Mouse (Mus musculus): ENCODE data around the gene Adtrp. TPM values are rescaled to one million over a fixed set of nuclear protein-coding genes. Genes with fewer than 3 reads are reported as not detected.

The Adtrp gene
- total RNA-seq, 2 experiments from 2014 or later: 1.9 to 8.5 TPM

DNA sequence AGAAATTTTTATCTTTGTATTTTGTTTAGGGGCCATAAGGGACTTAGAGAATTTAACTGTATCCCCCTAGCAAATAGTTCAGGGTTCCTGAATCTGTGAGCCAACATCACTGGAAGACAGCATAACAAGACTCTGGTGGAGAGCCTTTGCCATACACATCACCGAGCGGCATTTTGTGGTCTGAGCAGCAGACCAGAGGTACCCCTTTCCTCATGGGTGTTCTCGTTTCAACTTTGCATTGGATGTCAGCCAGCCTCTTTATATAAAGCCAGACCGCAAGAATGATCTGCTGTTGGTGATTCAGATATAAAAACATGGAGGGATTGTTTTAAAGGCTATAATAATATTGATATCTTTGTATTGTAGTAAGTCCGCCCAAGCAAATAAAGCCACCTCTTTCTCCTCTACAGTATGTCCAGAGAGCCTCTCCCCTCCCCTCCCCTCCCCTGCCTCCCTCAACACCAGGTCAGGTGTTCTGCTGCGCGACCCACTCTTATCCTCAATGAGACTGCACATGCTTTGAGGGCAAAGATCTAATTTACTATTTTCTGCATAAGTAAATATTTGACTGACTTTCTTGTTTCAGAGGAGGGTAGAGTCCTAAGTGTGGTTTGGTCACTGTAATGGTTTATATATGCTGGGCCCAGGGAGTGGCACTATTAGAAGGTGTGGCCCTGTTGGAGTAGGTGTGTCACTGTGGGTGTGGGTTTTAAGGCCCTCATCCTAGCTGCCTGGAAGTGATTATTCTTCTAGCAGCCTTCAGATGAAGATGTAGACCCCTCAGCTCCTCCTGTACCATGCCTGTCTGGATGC lies 62.4 kb downstream of the Adtrp start:
- intact Hi-C loops (cut with DNase I): no loop called here
- no peak for DNase-seq

DNA sequence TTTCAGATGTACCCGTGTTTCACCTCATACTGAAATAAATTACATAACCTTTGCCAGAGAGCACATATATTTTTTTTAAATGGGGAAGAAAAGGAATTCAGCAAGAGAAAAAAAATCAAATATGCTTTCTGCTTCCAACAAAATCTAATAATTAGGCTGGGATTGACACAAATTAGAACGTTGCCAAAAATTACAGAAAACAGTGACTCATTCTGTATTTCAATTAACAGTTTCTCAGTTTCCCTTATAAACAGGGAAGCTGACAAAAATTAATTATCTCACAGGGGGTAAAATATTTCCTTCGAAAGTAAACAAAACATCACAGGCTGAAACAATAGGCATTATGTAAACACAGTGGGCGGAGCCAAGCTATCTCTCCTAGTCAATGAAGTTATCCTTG lies 67.2 kb downstream of the Adtrp start:
- no peak for DNase-seq
- intact Hi-C loops (cut with DNase I): no loop called here

DNA sequence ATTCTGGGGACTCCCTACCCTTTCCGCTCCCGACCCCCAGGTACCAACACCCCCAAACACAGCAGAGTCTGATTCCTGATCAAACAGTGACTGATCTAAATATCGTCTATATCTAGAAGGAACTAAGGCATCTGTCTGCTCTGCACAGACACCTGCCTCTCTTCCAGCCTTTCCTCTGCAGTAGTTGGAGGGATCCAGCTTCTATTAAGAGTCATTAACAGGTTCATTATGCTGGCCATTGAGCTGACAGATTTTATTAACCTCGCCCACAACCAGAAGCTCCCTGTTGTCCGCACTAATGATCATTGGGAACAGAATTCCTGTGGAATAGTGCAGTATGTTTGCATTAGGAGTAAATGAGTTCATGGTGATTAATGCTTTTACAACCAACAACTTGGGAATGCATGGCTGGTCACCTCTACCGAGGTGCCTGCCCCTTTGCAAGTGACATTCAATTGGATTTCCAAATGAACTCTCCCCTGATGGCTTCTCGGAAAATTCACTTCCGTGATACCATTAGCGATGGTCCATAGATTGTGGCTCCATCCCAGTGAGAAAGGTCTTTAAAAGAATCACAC lies 67.8 kb downstream of the Adtrp start:
- DNase-seq: no peak

DNA sequence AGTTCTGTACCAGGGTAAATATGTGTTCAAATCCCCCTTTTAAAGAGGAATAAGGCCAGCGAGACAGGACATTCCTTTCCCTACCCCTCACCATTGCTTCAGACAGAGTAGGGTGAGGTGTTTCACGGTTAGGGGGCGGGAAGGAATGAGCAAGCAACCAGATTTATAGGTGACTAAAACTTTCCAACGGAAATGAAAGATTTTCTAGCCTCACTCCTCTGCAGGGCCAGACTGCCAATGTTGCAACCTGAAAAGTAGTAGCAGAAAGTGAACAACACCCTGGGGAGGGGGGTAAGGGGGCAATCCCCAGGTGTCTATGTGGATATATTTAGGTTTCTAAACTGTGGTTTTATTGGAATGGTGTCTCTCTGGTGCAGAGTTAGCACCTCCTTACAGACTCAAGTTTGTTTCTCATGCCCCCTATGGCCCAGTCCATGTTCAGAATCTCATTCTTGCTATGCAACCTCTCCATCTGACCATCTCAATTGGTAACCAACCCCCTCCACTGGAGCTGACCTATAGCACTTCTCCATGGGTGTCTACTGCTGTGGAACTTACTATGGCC lies 73.6 kb downstream of the Adtrp start:
- DNase-seq: no peak

More for the DNA sequence above, 67.8 kb downstream of the Adtrp start:
- intact Hi-C loops (cut with DNase I): no loop called here

DNA sequence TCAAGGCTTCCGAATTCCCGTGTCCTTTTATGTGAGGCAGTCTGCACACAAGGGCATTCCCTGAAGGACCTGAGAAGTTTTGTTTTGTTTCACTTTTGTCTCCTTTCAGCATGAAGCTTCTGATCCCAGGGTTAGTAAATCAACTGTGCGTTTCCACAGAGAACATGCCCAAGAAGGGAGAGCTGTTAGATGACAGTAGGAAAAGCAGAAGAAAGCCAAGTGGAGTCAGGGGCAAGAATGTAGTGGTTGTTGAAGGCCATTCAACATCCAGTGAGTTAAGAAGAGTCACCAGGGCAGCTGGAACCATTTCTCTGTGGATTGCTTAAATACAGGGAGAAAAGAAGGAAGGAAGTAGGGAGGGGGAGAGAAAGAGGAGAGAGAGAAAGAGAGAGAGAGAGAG lies 76.4 kb downstream of the Adtrp start:
- intact Hi-C loops (cut with DNase I): no loop called here

More for the DNA sequence above, 73.6 kb downstream of the Adtrp start:
- intact Hi-C loops (cut with DNase I): no loop called here

DNA sequence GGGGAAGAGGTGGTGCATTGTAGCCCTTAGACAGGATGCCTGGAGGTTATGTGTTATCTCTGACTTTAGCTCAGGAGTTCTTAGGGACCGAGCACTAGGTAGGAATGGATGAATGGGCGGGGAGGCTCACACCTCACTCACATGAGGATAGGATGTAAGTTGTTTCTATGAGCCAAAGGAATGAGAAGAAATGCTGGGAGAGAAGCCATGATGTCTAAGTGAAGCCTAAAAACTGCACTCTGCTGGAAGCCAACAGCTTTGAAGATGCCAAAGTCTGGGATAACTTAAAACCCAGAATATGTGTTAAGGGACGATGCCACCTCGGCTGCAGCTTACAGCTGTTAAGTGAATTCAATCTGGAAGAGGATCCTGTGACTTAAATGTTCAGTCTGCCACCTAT lies 79.5 kb downstream of the Adtrp start:
- intact Hi-C loops (cut with DNase I): no loop called here
- no peak for DNase-seq

More for the DNA sequence above, 76.4 kb downstream of the Adtrp start:
- DNase-seq: no peak

DNA sequence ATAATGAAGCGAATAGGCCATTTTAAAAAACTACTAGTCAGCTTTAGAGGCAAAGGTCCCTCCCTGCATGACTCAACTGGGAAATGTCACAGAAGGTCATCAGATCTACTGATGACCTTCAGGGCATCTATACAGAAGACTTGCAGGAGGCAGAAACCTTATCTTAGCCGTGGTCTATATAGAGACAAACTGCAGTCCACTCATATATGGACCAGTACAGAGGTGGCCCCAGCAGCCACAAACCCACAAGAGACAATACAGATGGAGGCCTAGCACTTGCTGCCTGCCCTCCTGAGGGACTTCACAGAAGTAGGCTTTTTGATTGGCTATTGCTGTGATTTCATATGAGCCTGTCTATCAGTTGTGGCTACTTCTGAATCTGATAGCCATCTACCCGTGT lies 85.5 kb downstream of the Adtrp start:
- no peak for DNase-seq
- intact Hi-C loops (cut with DNase I): no loop called here

DNA sequence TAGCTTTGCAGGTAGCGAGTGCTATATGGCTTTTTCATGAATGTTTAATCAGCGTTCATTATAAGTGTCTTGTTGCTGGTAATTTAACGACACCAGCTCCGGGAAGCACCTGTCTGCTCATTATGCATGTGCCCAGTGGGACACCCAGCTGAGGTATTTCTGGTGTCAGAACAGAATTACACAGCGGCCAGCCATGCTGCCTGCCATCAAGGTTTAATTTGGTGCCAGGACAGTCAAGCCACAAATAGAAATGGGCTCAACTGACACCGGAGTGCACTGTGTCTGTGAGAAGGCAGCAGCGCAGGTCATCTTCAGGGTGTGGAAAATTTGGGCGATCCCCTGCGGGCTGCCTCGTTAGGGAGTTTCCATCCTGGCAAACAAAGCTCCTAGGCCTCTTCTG lies 87.0 kb downstream of the Adtrp start:
- peak; percentile 25 to 52 for DNase-seq
- intact Hi-C loops (cut with DNase I): no loop called here

DNA sequence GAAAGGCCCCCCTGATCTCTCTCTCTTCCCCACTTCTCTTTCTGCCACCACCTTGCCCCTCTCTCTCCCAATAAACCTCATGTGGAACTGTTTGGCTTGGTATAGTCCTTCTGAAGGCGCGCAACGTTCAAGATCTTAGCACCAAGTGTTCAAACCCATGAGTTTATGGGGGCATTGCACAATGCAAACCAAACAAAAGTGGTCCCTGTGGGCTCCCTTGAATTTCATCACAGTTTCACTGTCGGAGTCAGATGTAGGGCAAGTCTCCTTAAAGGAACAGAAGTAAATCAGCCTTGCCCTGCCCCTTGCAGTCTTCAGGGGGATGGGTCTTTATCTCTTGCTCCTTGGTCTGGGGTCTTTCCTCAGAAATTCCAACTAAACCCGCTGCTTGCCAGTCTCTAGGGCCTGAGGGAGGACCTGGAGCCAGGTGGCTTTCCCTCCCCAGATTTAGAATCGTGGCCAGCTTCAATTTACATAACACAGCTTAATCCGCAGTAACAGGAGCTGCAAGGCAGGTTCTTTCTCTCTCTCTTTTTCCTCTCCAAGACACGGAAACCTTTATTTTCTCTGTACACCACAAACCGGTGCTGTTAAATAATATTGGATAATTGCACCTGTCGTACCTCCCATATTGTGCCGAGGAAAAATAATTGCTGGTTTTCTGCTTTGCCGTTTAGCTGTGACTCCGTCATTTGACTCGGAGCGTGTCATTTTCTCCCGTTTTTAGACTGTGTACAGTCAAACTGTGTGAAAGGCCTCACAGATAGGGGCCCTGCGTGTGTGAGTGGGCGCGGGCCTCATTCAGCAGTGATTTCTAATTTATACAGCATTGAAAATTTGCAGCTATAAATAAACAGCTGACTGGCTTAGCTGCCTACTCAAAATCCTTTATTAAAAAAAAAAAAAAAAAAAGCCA lies 88.7 kb downstream of the Adtrp start:
- intact Hi-C loops (cut with DNase I): no loop called here
- no peak for DNase-seq

DNA sequence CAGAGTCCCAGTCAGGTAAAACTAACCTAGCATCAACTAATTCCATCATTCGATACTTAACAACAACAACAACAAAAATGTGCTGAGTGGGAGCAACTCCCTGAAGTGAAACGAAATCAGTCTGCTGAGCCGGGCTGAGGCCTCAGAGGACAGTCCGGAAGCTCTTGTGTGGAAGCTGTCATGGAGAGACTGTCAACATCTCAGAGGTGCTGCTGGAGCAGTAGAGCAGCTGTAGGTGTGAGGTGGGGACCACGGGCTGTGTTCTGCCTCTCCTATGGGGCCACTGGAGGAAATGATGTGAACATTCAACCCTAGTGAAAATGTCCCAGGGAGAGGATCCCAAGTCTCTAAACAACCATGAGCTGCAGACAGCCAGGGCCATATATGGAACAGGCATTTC lies 94.4 kb downstream of the Adtrp start:
- intact Hi-C loops (cut with DNase I): no loop called here
- DNase-seq: no peak

DNA sequence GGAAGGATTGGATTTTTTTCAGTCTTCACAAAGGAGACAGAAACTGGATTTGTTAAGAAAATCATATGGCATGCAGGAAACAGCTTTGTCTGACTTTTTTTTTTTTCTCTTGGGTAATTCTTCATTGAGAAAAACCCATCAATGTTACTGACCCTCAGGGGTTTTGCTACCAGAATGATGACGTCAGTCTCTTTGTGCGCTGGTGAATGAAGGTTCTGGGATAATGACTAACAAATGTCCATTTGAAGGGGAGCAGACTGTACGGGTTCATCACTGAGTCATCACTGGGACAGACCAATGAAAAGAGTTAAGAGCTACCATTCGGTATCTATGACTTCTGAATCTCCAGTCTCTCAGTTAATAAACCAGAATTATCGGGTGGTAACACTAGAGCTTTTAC lies 97.0 kb downstream of the Adtrp start:
- intact Hi-C loops (cut with DNase I): no loop called here
- DNase-seq: no peak

DNA sequence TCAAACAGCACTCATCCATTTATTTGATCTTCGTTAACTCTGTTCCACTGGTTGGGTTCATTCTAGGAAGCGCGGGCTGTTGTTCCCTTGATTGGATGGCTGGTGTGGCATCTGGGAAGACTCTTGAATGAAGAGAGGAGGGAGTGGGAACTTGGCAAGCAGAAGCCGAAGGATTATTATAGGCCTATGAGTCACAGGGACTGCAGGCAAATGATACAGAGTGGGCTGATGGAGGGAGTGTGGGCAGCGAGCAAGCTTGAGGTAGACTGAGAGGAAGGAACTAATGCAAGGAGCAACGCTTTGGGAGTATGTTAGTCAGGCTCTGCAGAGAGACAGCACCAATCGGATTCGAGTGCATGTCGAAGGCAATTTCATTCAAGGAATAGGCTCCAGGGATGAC lies 98.6 kb downstream of the Adtrp start:
- DNase-seq: peak; percentile 70 to 75
- intact Hi-C loops (cut with DNase I): loop anchor here (5.0 kb wide), 2 partner anchors 107 to 493 kb away; no protein-coding TSS in a partner anchor

DNA sequence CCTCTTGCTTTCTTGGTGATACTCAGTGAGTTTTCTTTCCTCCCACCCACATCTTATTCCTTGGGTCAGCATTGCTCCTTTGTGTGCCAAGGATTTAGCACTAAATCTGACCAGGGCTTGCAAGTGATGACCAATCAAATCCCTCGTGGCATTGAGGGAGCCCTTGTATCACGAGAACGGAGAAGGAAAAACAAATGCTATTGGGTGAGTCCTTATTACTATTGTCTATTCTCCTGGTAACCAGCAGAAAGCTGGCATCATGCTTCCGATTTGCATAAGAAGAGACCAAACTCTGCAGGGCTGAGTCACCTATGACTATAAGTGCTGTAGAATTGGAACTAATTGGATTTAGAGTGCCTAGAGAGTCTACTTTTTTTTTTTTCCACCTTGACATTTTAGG lies 99.8 kb downstream of the Adtrp start:
- no peak for DNase-seq
- intact Hi-C loops (cut with DNase I): loop anchor here (2.0 to 5.0 kb wide), 3 partner anchors 105 to 495 kb away; no protein-coding TSS in a partner anchor

DNA sequence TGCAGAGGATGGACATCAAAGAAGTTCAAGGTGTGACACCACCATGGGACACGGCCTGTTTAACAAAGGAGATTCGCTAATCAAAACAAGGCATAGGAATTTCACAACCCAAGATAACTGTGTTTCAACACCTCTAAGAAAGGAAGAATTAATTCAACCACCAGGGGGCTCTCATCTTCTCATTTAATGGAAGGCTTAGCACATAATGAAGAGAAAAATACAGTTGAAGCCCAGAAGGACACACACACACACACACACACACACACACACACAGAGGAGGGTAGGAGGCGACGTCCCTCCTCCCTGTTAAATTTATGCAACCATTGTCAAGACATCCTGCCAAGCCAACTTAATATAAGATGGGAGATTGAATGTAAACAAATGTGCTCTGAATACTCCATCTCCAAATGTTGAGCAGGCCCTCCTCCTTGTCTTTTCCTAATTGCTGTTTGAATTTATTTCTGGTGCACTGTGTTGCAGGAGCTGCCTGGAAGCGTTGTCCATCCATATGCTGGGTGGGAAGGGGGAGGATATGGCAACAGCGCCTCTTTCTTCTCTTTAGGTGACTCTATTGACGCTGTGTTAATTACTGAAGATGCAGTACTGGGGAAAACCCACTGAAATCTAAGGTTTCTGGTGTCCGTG lies 100.4 kb downstream of the Adtrp start:
- intact Hi-C loops (cut with DNase I): loop anchor here (2.0 to 5.0 kb wide), 3 partner anchors 105 to 495 kb away; no protein-coding TSS in a partner anchor
- DNase-seq: peak; percentile 56 to 73

DNA sequence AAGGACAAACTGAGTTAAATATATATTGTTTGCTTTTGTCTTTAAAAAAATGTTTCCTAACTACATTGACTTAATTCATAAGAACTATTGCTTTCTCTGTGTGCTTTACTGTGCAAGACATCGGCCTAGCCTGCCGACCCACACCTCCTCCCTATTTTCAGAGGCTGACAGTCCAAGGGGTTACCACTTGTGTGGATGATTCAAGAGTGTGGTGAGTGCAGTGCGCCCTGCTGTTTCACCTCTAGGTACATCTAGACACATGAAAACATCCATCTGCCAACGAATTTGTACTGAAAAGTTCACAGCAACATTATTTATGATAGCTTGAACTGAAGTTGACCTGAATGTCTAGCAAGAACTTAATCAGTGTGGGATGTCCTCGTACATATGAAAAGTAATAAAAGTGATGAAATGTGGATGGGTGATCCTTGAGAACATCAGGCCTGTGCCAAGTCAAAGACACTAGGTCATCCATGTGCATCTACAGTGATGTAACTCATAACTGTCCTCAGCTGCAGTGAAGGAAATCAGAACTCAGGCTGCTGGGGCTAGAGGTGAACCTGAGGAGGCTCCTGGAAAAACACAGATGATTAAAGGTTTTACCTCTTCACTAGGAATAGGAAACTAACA lies 106.9 kb downstream of the Adtrp start:
- DNase-seq: no peak
- intact Hi-C loops (cut with DNase I): no loop called here

DNA sequence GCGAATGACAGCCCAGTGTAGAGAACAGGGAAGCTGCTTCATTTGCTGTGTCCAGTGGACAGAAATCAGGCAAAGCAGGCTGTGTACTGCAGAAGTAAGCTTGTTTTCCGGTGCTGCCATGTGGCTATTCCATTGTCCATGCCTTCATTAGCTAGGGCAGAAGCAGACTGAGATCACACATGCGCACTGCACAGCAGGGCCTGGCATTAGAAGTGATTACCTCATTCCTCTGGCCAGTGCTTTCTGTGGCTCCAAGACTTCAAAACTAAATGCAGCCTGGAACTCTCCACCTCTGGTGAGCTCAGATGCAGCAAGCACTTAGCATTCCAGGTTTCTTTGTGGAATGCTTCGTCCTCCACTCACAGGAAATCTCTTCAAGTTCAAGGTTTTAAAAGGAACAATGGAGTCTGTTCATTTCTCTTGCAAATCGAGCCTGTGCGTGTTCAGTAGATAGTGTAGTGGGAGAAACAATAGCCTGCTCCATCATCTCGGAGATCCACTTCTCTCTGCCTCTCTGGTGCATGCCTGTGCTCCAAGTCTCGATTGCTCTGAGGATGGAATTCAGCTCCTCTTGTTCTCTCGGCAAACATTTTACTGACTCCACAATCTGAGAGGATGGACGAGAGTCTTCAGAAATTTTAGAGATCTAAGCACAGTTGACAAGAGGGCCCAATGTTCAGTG lies 109.7 kb downstream of the Adtrp start:
- intact Hi-C loops (cut with DNase I): no loop called here
- DNase-seq: peak; percentile 71 to 72

DNA sequence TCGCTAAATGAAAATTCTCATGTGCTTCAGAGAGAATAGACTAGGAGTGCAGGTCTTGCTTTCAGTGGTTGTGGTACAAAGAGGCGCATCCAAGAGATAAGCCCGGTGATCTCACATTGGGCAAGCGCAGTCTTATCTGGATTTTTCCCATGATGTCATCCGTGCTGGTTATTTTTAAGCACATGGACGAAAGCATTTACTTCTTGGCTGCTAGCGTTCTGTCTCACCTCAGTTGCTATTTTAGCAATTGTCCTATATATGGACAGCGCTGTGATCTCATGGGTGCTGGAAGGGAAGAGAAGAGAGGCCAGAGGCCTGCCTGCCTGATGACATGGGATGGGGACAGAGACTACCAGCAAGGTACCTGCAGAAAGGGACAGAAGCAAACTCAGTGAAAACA lies 117.8 kb downstream of the Adtrp start:
- DNase-seq: peak; percentile 57 to 75
- intact Hi-C loops (cut with DNase I): no loop called here

DNA sequence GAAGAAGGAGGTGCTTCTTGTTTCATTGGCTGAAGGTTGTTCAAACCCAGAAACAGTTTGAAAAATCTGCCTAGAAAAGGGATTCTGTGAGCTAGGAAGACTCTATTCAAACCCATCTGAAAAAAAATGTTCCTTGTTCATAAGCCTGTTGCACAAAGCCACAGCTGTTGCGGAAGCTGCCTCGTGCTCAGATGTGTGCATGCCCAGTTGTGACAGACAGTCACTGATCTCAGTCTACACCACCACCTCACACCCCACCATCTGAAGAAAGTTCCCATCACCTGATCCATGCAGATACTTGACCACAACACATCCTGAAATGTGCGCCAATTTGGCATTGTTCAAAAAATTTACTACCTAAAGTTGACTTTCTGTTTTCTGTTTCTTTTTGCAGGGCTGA lies 119.7 kb downstream of the Adtrp start:
- intact Hi-C loops (cut with DNase I): no loop called here
- DNase-seq: no peak

DNA sequence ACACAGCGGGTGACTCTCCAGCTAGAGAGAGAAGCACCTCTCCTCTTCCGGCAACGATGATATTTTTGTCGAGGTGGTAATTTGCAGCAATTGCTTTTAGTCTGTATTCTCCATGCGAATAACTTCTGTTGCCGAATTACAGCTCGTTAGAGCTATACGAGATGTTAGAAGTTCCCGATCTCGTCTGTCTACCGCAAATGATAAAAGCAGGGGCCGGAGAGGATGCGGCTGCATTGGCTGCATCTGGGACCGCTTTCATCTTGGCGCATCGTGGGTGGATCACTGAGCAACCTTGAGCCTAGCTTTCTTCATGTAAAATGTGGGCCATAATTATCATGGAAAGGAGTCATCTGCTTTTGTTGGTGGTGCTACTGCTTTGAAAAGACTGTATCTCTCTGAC lies 128.2 kb downstream of the Adtrp start:
- no peak for DNase-seq
- intact Hi-C loops (cut with DNase I): no loop called here

Measured in heart, postnatal 10 days (tissue).